Mouse (Mus musculus): ENCODE data around the gene Ncoa7.

GRCm38 (mm10) chr10:30608109-30608508, 195.0 kb downstream of the Ncoa7 start:
- no peak for TF ChIP-seq CTCF (IDR thresholded peaks at IDR 0.05)
- no peak for TF ChIP-seq EP300 (IDR thresholded peaks at IDR 0.05)
